Mouse (Mus musculus) liver, embryonic 12.5 days (tissue): ENCODE measurements around the gene Dnmt3c. TPM values are rescaled to one million over a fixed set of nuclear protein-coding genes. Genes with fewer than 3 reads are reported as not detected.
A peak's percentile ranks its signal among the peaks of the same experiment; 100 is the strongest.
"Not testable (repeated sequence)": the region's sequence is repeated elsewhere in the genome, so short reads cannot be mapped to it uniquely, and the experiment has no call there.

Experiments
- ATAC-seq: fragments of 200-750 bp; cut with Nextera tagmentation; 2 replicates; pipeline ENCODE4 v1.8.0; 2017; ENCODE audit warnings: moderate number of reproducible peaks, mild to moderate bottlenecking, moderate library complexity
- H3K27ac ChIP-seq: fragments of 300-500 bp; sonication (generic); 2 replicates; pipeline ENCODE4 v1.5.1; 2016; ENCODE audit warnings: mild to moderate bottlenecking
- H3K27me3 ChIP-seq: fragments of 300-500 bp; sonication (generic); replicated peaks from 2 replicates; pipeline ENCODE4 v1.6.1; 2016; ENCODE audit warnings: mild to moderate bottlenecking, moderate library complexity
- H3K36me3 ChIP-seq: fragments of 300-500 bp; sonication (generic); 2 replicates; pipeline ENCODE4 v1.6.1; 2016; ENCODE audit warnings: mild to moderate bottlenecking, moderate library complexity
- H3K4me1 ChIP-seq: fragments of 300-500 bp; sonication (generic); 2 replicates; pipeline ENCODE4 v1.6.1; 2016
- H3K4me2 ChIP-seq: fragments of 300-500 bp; sonication (generic); 2 replicates; pipeline ENCODE4 v1.6.1; 2016; ENCODE audit warnings: mild to moderate bottlenecking, moderate library complexity
- H3K4me3 ChIP-seq: fragments of 300-500 bp; sonication (generic); 2 replicates; pipeline ENCODE4 v1.5.1; 2016; ENCODE audit warnings: mild to moderate bottlenecking, moderate library complexity
- H3K9ac ChIP-seq: fragments of 300-500 bp; sonication (generic); 2 replicates; pipeline ENCODE4 v1.6.1; 2016; ENCODE audit warnings: mild to moderate bottlenecking, moderate library complexity
- H3K9me3 ChIP-seq: fragments of 300-500 bp; sonication (generic); replicated peaks from 2 replicates; pipeline ENCODE4 v1.6.1; 2016; ENCODE audit warnings: mild to moderate bottlenecking, moderate library complexity
- WGBS: fragments of 180-500 bp; shearing (Covaris S2); methylation state at CpG from one replicate; pipeline ENCODE4 v1.1.7; 2016; ENCODE audit not compliant: insufficient replicate concordance; 5-methylcytosine and 5-hydroxymethylcytosine counted together
- polyA plus RNA-seq: library from polyadenylated mRNA; unstranded; fragments of >200 nt; fragmentation: Nextera tagmentation; extraction: Ambion mirVana; gene quantifications from 2 replicates; pipeline ENCODE4 v1.2.1, GENCODE M21; 2016

Dnmt3c gene
- polyA plus RNA-seq, 1 experiment from 2014 or later, result 0.58 TPM

DNA sequence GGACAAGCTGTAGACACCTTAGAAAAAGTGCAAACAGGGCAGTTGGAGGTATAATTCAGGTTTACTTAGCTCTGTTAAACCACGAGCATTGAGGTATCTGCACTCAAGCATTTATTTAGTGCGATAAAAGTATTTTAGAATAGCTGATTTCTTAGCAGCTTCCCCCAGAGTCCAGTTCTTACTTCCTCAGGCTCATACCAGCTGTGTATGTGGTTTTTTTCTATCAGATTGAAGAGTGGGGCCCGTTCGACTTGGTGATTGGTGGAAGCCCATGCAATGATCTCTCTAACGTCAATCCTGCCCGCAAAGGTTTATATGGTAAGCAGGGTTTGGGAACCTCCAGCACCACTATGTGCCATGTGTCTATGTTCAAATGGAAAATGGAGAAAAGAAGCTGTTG, 19.5 kb upstream of the Dnmt3c start:
- Histone ChIP-seq H3K4me1 (peaks cover 17% of the 10 kb centered on the region; the same call in 1 of the 2 replicates), H3K9me3 (no peaks in the 10 kb centered on the region), H3K4me2 (no peak overlapping the region), H3K9ac (no peak overlapping the region), H3K27ac (no peak overlapping the region), H3K27me3 (no peaks in the 10 kb centered on the region), H3K36me3 (peaks cover 52% of the 10 kb centered on the region), H3K4me3 (no peak overlapping the region)
- WGBS, result 45% methylated on average over 6 of the region's 6 CpGs
- ATAC-seq, result no peak

- WGBS, result 68% methylated on average over 7 of the region's 7 CpGs
These were observed 18.9 kb upstream of the Dnmt3c start for GRCm38 (mm10) chr2:153677550-153677949.

DNA sequence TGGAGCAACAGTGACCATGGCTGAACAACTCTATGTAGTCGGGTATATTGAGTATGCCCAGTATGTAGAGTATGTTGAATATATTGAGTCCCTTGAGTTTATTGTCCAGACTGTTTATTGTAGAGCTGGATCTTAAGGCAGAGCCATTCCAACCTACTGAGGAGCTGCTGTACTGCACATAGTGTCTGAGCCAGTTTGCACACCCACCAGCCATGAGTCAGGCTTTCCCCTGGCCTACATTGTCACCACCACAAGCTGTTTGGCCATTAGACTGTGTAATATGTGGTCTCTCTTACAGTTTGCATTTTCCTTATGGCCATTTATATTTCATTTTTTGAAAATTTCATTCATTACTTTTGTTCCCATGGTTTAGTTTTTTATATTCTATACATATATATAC, 16.5 kb upstream of the Dnmt3c start:
- Histone ChIP-seq H3K4me3 (no peak overlapping the region), H3K4me1 (peaks cover 17% of the 10 kb centered on the region; the same call in 1 of the 2 replicates)
- no peak for ATAC-seq

More at GRCm38 (mm10) chr2:153677550-153677949, 18.9 kb upstream of the Dnmt3c start:
- Histone ChIP-seq H3K4me3 (no peak overlapping the region), H3K9ac (no peak overlapping the region), H3K4me2 (no peak overlapping the region), H3K4me1 (peaks cover 17% of the 10 kb centered on the region; the same call in 1 of the 2 replicates), H3K27ac (no peak overlapping the region), H3K9me3 (no peaks in the 10 kb centered on the region), H3K27me3 (no peaks in the 10 kb centered on the region), H3K36me3 (peaks cover 56% of the 10 kb centered on the region)
- ATAC-seq, result no peak

GRCm38 (mm10) chr2:153693413-153693812, 3.0 kb upstream of the Dnmt3c start:
- H3K4me2 ChIP-seq, H3K27me3 ChIP-seq, H3K4me1 ChIP-seq, H3K36me3 ChIP-seq, H3K9ac ChIP-seq, H3K4me3 ChIP-seq, H3K27ac ChIP-seq, H3K9me3 ChIP-seq: not testable (repeated sequence)
- WGBS, result 67% methylated on average over 7 of the region's 7 CpGs
- ATAC-seq, result 0 out of 2 replicates have a peak, but pooled peaks have one; percentile 27

More for the DNA sequence above, 16.5 kb upstream of the Dnmt3c start:
- Histone ChIP-seq H3K36me3 (peaks cover 40% of the 10 kb centered on the region), H3K9me3 (no peaks in the 10 kb centered on the region), H3K9ac (no peak overlapping the region), H3K27ac (no peak overlapping the region), H3K4me2 (no peak overlapping the region), H3K27me3 (no peaks in the 10 kb centered on the region)
- WGBS, result 74% methylated on average over 1 of the region's 1 CpGs

- 0 out of 2 replicates have a peak, but pooled peaks have one; percentile 42 for ATAC-seq
These were observed 1.9 kb upstream of the Dnmt3c start for GRCm38 (mm10) chr2:153694462-153695085.

DNA sequence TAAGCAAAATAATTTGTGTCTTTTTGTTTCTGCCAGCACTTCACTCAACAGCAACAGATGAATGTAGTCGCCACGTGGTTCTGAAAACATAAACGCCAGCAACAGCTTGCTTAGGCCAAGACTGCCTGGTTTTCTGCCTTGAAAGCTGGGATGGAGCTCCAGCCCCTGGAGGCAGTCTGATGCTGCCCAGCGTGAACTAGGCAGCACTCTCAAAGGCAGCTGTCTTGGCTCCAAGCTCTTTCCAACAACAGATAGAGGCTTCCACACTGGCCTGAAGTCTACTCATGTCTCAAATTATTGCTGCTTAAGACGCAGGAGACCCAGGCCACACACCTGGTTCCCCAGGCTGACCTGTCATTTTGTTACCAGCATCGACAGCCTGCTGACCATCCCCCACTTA, 6.9 kb downstream of the Dnmt3c start:
- Histone ChIP-seq H3K27me3 (peaks cover 11% of the 10 kb centered on the region; the same call in 1 of the 2 replicates), H3K4me1 (no peaks in the 10 kb centered on the region), H3K36me3 (no peaks in the 10 kb centered on the region), H3K9me3 (no peaks in the 10 kb centered on the region), H3K27ac (no peak overlapping the region), H3K4me2 (no peak overlapping the region), H3K9ac (no peak overlapping the region), H3K4me3 (no peak overlapping the region)
- WGBS, result 55% methylated on average over 6 of the region's 6 CpGs
- ATAC-seq, result no peak

More at GRCm38 (mm10) chr2:153694462-153695085, 1.9 kb upstream of the Dnmt3c start:
- no peak overlapping the region for H3K27ac ChIP-seq
- no peaks in the 10 kb centered on the region for H3K36me3 ChIP-seq
- no peaks in the 10 kb centered on the region for H3K4me1 ChIP-seq
- H3K9ac ChIP-seq, result no peak overlapping the region
- no peak overlapping the region for H3K4me2 ChIP-seq
- no peaks in the 10 kb centered on the region for H3K27me3 ChIP-seq
- no peak overlapping the region for H3K4me3 ChIP-seq
- 54% methylated on average over 19 of the region's 19 CpGs for WGBS
- no peaks in the 10 kb centered on the region for H3K9me3 ChIP-seq

DNA sequence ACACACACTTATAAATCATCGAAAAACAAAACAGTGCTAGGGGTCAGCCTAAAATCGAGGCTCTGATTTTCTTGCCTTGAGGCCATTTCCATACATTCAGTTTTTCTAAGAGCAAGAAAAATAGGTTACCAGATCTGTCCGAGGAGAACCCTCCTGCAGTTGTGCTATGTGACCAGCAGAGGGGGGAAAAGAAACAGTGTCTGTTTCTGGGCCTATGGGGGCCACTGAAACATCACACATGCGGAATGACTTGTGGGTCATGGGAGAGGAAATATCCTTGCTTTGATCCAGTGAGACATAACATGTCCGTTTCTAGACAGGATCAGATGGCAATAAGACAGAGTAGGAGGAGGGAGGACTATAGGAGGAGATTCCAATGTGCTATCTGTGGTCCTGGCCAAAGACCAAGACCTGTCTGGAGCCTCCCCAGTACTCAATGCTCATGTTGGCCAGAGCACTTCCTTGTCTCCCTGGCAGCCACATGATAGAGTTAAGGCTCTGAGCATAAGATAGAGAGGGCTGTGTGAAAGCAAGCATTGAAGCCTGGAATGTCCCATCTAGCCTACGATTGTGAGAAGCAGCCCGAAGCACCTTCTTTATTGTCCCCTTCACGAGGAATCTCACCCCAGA, 14.4 kb downstream of the Dnmt3c start:
- peaks cover 32% of the 10 kb centered on the region for H3K4me1 ChIP-seq
- no peaks in the 10 kb centered on the region for H3K9me3 ChIP-seq
- 41% methylated on average over 8 of the region's 8 CpGs for WGBS
- ATAC-seq, result no peak
- no peak overlapping the region for H3K4me2 ChIP-seq
- H3K27me3 ChIP-seq, result peaks cover 10% of the 10 kb centered on the region; the same call in 1 of the 2 replicates
- no peak overlapping the region for H3K27ac ChIP-seq
- H3K9ac ChIP-seq, result no peak overlapping the region
- no peak overlapping the region for H3K4me3 ChIP-seq
- no peaks in the 10 kb centered on the region for H3K36me3 ChIP-seq

DNA sequence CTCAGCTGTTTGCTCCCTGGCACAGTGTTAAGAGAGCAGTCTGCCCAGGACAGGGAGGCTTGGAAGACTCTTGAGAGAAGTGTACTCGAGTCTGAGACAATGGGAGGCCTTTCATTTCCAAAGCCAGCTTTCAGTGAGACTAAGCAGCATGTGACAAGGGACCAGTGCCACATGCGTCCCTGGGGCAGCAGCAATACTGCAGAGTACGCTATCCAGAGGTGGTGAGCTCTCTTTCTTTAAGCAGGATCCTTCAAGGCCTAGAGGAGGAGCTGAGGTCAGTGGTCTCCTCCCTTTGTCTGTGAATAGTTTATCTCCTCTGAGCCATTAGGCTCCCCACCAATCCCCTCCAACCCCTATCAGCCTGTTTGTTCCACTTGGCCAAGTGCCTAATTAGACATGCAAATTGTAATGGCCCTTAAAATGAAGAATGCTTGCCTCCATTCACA, 16.2 kb downstream of the Dnmt3c start:
- Histone ChIP-seq H3K27me3 (no peaks in the 10 kb centered on the region), H3K4me1 (peaks cover 47% of the 10 kb centered on the region), H3K9me3 (no peaks in the 10 kb centered on the region), H3K36me3 (no peaks in the 10 kb centered on the region), H3K9ac (no peak overlapping the region), H3K27ac (peak overlapping the region; percentile 62), H3K4me3 (no peak overlapping the region), H3K4me2 (no peak overlapping the region)
- peak; percentile 75 for ATAC-seq
- WGBS, result 43% methylated on average over 3 of the region's 3 CpGs

GRCm38 (mm10) chr2:153713227-153713626, 16.8 kb downstream of the Dnmt3c start:
- no peak overlapping the region for H3K4me2 ChIP-seq
- no peak overlapping the region for H3K9ac ChIP-seq
- H3K4me1 ChIP-seq, result peaks cover 50% of the 10 kb centered on the region
- H3K27me3 ChIP-seq, result no peaks in the 10 kb centered on the region
- ATAC-seq, result no peak
- no peak overlapping the region for H3K4me3 ChIP-seq
- H3K27ac ChIP-seq, result peak overlapping the region; percentile 62
- H3K36me3 ChIP-seq, result no peaks in the 10 kb centered on the region
- H3K9me3 ChIP-seq, result no peaks in the 10 kb centered on the region
- WGBS, result 67% methylated on average over 4 of the region's 4 CpGs

GRCm38 (mm10) chr2:153717861-153718260, 21.4 kb downstream of the Dnmt3c start:
- not testable (repeated sequence) for H3K9me3 ChIP-seq, H3K9ac ChIP-seq, H3K4me3 ChIP-seq, H3K36me3 ChIP-seq, H3K27me3 ChIP-seq
- H3K4me1 ChIP-seq, result peaks cover 46% of the 10 kb centered on the region
- H3K4me2 ChIP-seq, result peak overlapping the region; percentile 33; the same call in 1 of the 2 replicates
- 20% methylated on average over 3 of the region's 3 CpGs for WGBS
- H3K27ac ChIP-seq, result peak overlapping the region; percentile 60; the same call in 1 of the 2 replicates
- peak; percentile 90 for ATAC-seq

- 44% methylated on average over 1 of the region's 1 CpGs for WGBS
- ATAC-seq, result peak; percentile 58
- Histone ChIP-seq H3K4me3 (no peak overlapping the region), H3K4me2 (no peak overlapping the region), H3K9me3 (no peaks in the 10 kb centered on the region), H3K9ac (no peak overlapping the region), H3K27ac (peak overlapping the region; percentile 78), H3K27me3 (no peaks in the 10 kb centered on the region), H3K4me1 (peaks cover 51% of the 10 kb centered on the region), H3K36me3 (0 out of 2 replicates have a peak, but pooled peaks cover 4% of the 10 kb centered on the region)
These were observed 26.6 kb downstream of the Dnmt3c start for GRCm38 (mm10) chr2:153723098-153723497.

- 18% methylated on average over 2 of the region's 2 CpGs for WGBS
- H3K36me3 ChIP-seq, result 0 out of 2 replicates have a peak, but pooled peaks cover 4% of the 10 kb centered on the region
- peaks cover 37% of the 10 kb centered on the region for H3K4me1 ChIP-seq
- H3K9me3 ChIP-seq, result no peaks in the 10 kb centered on the region
- peak; percentile 90 for ATAC-seq
- no peak overlapping the region for H3K9ac ChIP-seq
- peak overlapping the region; percentile 85 for H3K27ac ChIP-seq
- H3K4me3 ChIP-seq, result no peak overlapping the region
- no peaks in the 10 kb centered on the region for H3K27me3 ChIP-seq
- peak overlapping the region; percentile 50 for H3K4me2 ChIP-seq
These were observed 28.0 kb downstream of the Dnmt3c start for GRCm38 (mm10) chr2:153724424-153724823.
